Mouse (Mus musculus) intestine, embryonic 16.5 days (tissue): Measurements from ENCODE around the gene Prickle2. TPM values are rescaled to one million over a fixed set of nuclear protein-coding genes. Genes with fewer than 3 reads are reported as not detected.

Experiments
- ATAC-seq: fragments of 200-750 bp; cut with Nextera tagmentation; 2 replicates; pipeline ENCODE4 v1.8.0; 2017; ENCODE audit warnings: moderate TSS enrichment, moderate library complexity
- H3K27ac ChIP-seq: fragments of 300-500 bp; sonication (generic); 2 replicates; pipeline ENCODE4 v1.5.1; 2014; ENCODE audit warnings: mild to moderate bottlenecking, low read length
- H3K27me3 ChIP-seq: fragments of 300-500 bp; sonication (generic); replicated peaks from 2 replicates; pipeline ENCODE4 v1.6.1; 2014; ENCODE audit warnings: low read length, control low read depth, mixed read lengths; ENCODE audit not compliant: control insufficient read depth, insufficient read depth
- H3K36me3 ChIP-seq: fragments of 300-500 bp; sonication (generic); 2 replicates; pipeline ENCODE4 v1.6.1; 2014; ENCODE audit warnings: low read length, control low read depth; ENCODE audit not compliant: control insufficient read depth, insufficient read depth
- H3K4me1 ChIP-seq: fragments of 300-500 bp; sonication (generic); 2 replicates; pipeline ENCODE4 v1.6.1; 2014; ENCODE audit warnings: low read length, control low read depth, mixed read lengths; ENCODE audit not compliant: control insufficient read depth, insufficient read depth
- H3K4me2 ChIP-seq: fragments of 300-500 bp; sonication (generic); 2 replicates; pipeline ENCODE4 v1.6.1; 2014; ENCODE audit warnings: low read depth, low read length, control low read depth
- H3K4me3 ChIP-seq: fragments of 300-500 bp; sonication (generic); 2 replicates; pipeline ENCODE4 v1.5.1; 2014; ENCODE audit warnings: mild to moderate bottlenecking, low read length
- H3K9ac ChIP-seq: fragments of 300-500 bp; sonication (generic); 2 replicates; pipeline ENCODE4 v1.6.1; 2014; ENCODE audit warnings: low read depth, low read length
- H3K9me3 ChIP-seq: fragments of 300-500 bp; sonication (generic); 2 replicates; pipeline ENCODE4 v1.6.1; 2016; ENCODE audit warnings: low read length, control low read depth; ENCODE audit not compliant: control insufficient read depth
- WGBS: fragments of 180-500 bp; shearing (Covaris S2); extraction: QIAGEN DNeasy Blood & Tissue Kit; methylation state at CpG from one replicate; pipeline ENCODE4 v1.1.7; 2014; 5-methylcytosine and 5-hydroxymethylcytosine counted together
- polyA plus RNA-seq: library from polyadenylated mRNA; unstranded; fragments of >200 nt; fragmentation: Nextera tagmentation; extraction: Ambion mirVana; gene quantifications from 2 replicates; pipeline ENCODE4 v1.2.1, GENCODE M21; 2015

The Prickle2 gene
- polyA plus RNA-seq, 1 experiment from 2014 or later: 5.5 TPM

DNA sequence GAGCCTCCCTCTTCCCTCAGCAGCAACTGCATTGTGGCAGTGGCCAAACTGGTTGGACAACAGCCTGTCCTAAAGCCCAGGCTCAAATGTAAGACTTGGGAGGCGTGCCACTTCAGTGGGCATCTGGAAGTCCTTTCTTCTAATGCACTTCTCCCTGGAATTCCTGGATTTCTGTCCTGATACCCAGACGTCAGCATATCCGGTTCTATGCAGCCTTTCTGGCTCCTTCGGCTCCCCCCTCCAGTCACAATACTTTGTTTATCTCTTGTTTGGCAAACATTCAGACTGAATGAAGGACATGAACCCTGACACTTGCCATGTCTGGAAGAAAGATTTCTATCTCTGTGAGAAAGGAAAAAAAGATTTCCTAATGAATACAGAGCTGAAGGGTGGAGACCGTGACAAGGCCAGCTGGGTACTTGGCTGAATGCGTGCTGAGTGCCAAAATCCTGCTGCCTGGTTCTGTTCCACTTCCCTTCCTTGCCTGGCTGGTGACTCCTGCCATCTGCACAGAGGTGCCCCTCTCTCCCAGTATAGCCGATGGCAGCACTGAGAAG is 241.1 kb downstream of the Prickle2 start:
- ATAC-seq: peak; percentile 12; the same call in 1 of the 2 replicates
- H3K4me2 ChIP-seq: no peak overlapping the region
- H3K36me3 ChIP-seq: no peaks in the 10 kb centered on the region
- no peaks in the 10 kb centered on the region for H3K9me3 ChIP-seq
- WGBS: 26% methylated on average over 7 of the region's 7 CpGs
- H3K9ac ChIP-seq: no peak overlapping the region
- H3K27me3 ChIP-seq: no peaks in the 10 kb centered on the region
- H3K27ac ChIP-seq: peak overlapping the region; percentile 65; the same call in 1 of the 2 replicates
- H3K4me3 ChIP-seq: no peak overlapping the region
- H3K4me1 ChIP-seq: peaks cover 38% of the 10 kb centered on the region

DNA sequence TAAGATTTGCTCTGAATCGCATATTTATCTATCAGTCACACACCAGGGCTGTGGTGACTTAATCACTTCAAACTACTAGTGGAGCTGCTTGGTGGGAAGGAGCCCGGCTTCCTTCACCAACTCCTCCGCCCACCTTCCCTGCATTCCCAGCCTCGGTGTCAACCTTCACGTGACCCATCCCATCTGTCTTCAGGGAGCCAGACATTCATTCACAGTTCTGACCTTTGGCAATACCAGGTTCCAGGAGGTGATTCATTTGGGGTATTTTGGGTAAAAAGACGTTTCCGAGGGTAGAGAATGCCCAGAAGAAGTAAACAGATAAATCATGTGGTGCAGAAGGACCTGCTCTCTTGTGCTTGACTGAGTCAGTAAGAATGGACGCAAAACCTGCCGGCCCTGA is 242.2 kb downstream of the Prickle2 start:
- Histone ChIP-seq H3K4me2 (no peak overlapping the region), H3K9me3 (no peaks in the 10 kb centered on the region), H3K27ac (no peak overlapping the region), H3K36me3 (no peaks in the 10 kb centered on the region), H3K4me1 (peaks cover 34% of the 10 kb centered on the region), H3K9ac (no peak overlapping the region), H3K4me3 (no peak overlapping the region), H3K27me3 (no peaks in the 10 kb centered on the region)
- ATAC-seq: no peak
- WGBS: 46% methylated on average over 9 of the region's 9 CpGs

DNA sequence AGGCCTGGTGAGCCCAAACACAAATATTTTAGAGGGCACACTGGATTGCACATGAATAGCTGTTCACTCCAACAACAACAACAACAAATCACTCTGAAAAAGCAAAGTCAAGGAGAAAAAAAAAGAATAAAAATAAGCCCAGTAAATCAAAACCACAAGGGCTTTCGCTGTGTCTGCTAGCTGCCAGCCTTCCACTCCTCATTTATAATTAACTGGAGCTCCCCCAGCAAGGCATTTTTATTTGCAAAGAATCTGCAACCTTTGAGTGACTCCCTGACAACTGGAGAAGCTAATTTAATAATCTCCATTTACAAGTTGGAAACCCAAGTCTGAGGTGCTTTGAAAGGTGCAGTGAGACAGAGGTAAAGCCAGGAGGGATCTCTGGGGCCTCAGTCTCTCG is 245.2 kb downstream of the Prickle2 start:
- Histone ChIP-seq H3K36me3 (no peaks in the 10 kb centered on the region), H3K4me1 (peaks cover 20% of the 10 kb centered on the region), H3K9me3 (no peaks in the 10 kb centered on the region), H3K4me3 (no peak overlapping the region), H3K27me3 (no peaks in the 10 kb centered on the region), H3K4me2 (no peak overlapping the region), H3K9ac (no peak overlapping the region), H3K27ac (no peak overlapping the region)
- ATAC-seq: no peak
- WGBS: 73% methylated on average over 2 of the region's 2 CpGs

DNA sequence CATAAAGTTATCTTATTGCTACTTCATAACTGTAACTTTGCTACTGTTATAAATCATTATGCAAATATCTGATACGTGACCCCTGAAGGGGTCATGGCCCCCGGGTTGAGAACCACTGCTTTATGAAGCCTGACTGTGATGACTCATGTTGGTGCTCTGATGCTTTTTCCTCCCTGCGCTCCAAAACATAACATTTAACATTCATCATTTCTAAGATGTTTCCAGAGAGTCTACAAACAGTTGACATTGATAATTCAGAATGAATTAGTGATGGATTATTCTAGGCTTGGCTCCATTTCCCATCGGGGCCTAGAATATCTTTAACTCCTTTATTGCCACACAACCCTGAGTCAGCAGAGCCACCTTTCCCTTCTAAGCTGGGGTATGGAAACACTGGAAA is 247.9 kb downstream of the Prickle2 start:
- no peaks in the 10 kb centered on the region for H3K9me3 ChIP-seq
- no peak overlapping the region for H3K4me3 ChIP-seq
- no peak overlapping the region for H3K27ac ChIP-seq
- no peak for ATAC-seq
- H3K9ac ChIP-seq: no peak overlapping the region
- H3K36me3 ChIP-seq: no peaks in the 10 kb centered on the region
- no peak overlapping the region for H3K4me2 ChIP-seq
- 0 out of 2 replicates have a peak, but pooled peaks cover 2% of the 10 kb centered on the region for H3K4me1 ChIP-seq
- no peaks in the 10 kb centered on the region for H3K27me3 ChIP-seq
- WGBS: 64% methylated on average over 4 of the region's 4 CpGs

DNA sequence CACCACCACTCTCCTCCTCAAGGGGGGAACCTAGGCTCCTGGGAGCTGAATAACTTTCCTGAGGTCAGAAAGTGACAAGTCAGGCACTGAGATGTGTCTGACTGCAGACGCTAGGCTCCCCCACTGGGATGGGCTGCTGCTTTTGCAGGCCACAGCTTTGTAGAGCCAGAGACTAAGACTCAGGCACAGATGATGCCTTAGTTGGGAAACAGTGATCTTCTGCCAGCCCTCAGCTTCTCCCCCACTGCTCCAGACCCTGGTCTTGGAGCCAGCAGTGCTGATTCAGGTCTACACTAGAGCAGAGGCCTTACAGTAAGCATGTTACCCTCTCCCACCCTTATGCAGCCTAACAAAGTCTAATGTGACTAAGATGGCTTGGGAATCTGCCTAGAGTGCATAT is 254.5 kb downstream of the Prickle2 start:
- Histone ChIP-seq H3K4me3 (no peak overlapping the region), H3K9ac (no peak overlapping the region), H3K36me3 (no peaks in the 10 kb centered on the region), H3K9me3 (no peaks in the 10 kb centered on the region), H3K4me2 (no peak overlapping the region), H3K27me3 (no peaks in the 10 kb centered on the region), H3K4me1 (peaks cover 5% of the 10 kb centered on the region; the same call in 1 of the 2 replicates), H3K27ac (no peak overlapping the region)
- no peak for ATAC-seq
- 85% methylated on average over 1 of the region's 1 CpGs for WGBS

DNA sequence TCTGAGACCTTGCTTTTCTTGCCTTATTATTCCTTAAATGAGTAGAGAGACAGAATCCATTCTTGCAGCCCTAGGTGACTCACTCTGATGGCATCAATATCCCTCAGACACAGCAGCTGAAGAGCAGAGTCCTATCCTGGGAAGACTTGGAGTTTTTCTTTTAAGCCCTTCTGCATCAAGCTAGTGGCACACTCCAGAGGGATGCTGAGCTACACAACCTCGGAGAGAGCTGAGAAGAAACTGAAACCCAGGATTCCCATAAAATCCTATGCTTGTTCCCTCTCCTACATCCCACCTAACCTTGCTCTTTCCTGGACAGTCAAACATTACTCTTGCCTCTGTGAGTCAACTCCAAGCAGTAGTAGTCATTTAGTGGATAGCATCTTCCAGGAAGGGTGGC is 256.0 kb downstream of the Prickle2 start:
- 89% methylated on average over 1 of the region's 1 CpGs for whole genome bisulfite sequencing

DNA sequence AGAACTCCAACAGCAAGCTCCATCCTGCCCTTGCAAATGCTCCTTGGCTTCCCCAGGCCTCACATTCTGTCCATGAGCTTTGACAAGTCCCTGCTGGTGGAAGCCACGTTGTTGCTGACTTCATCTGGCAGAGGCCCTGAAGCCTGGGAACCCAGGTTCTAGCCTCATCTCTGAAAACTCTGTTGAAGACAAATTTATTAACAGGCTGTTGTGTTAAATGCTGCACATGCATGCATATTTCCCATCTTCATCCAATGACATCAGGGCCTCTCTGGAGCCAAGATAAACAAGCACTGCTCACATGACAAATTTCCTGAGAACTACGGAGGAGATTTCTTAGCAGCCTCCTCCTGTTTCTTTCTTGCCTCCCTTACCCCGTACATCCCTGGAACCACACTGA is 259.3 kb downstream of the Prickle2 start:
- Histone ChIP-seq H3K4me2 (no peak overlapping the region), H3K27me3 (no peaks in the 10 kb centered on the region), H3K9me3 (no peaks in the 10 kb centered on the region), H3K4me3 (no peak overlapping the region), H3K4me1 (peaks cover 3% of the 10 kb centered on the region; the same call in 1 of the 2 replicates), H3K27ac (no peak overlapping the region), H3K9ac (no peak overlapping the region), H3K36me3 (no peaks in the 10 kb centered on the region)
- 41% methylated on average over 3 of the region's 3 CpGs for WGBS
- peak; percentile 60 for ATAC-seq

More for the DNA sequence above, 256.0 kb downstream of the Prickle2 start:
- Histone ChIP-seq H3K4me2 (no peak overlapping the region), H3K36me3 (no peaks in the 10 kb centered on the region), H3K9ac (no peak overlapping the region), H3K27ac (no peak overlapping the region), H3K9me3 (no peaks in the 10 kb centered on the region), H3K4me1 (peaks cover 5% of the 10 kb centered on the region; the same call in 1 of the 2 replicates), H3K4me3 (no peak overlapping the region), H3K27me3 (no peaks in the 10 kb centered on the region)
- ATAC-seq: no peak

DNA sequence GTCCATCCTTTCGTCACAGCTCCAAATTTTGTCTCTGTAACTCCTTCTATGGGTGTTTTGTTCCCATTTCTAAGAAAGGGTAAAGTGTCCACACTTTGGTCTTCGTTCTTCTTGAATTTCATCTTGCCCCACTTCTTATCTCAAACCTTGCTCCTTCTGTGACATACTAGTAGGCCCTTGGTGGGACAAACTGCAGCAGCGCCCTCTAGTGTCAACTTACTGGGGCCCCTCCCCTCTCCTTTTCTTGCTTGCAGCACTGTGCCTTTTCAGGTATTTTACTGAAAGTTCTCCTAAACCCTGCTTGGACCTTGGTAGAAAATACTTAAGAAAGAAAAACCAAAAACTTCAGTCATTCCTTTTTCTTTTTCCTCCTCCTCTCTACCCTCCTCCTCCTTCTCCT is 264.8 kb downstream of the Prickle2 start:
- Histone ChIP-seq H3K9ac (no peak overlapping the region), H3K4me2 (no peak overlapping the region), H3K36me3 (no peaks in the 10 kb centered on the region), H3K4me3 (no peak overlapping the region), H3K9me3 (no peaks in the 10 kb centered on the region), H3K27me3 (no peaks in the 10 kb centered on the region), H3K27ac (no peak overlapping the region), H3K4me1 (no peaks in the 10 kb centered on the region)
- no peak for ATAC-seq
- 43% methylated on average over 2 of the region's 3 CpGs for WGBS

DNA sequence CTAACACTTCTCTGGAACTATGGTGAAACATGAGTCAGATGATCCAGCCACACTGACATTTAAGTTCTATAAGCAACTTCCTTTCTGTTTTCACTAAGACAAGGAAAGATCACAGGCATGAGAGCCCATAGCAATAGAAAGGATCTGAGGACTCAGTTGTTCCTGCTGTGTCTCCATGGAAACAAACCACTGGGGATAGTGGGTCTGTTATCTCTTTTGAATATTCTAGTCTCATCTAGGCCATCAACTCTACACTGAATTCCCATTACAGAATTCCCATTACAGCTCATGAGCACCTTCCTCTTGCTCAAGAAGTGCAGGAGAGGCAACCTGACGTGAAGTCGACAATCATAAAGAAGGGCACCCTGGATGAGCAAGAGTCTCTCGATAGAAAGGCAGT is 265.7 kb downstream of the Prickle2 start:
- H3K4me2 ChIP-seq: no peak overlapping the region
- H3K9ac ChIP-seq: no peak overlapping the region
- ATAC-seq: no peak
- H3K9me3 ChIP-seq: no peaks in the 10 kb centered on the region
- WGBS: 92% methylated on average over 3 of the region's 3 CpGs
- H3K36me3 ChIP-seq: no peaks in the 10 kb centered on the region
- H3K27me3 ChIP-seq: no peaks in the 10 kb centered on the region
- no peak overlapping the region for H3K27ac ChIP-seq
- no peaks in the 10 kb centered on the region for H3K4me1 ChIP-seq
- H3K4me3 ChIP-seq: no peak overlapping the region

DNA sequence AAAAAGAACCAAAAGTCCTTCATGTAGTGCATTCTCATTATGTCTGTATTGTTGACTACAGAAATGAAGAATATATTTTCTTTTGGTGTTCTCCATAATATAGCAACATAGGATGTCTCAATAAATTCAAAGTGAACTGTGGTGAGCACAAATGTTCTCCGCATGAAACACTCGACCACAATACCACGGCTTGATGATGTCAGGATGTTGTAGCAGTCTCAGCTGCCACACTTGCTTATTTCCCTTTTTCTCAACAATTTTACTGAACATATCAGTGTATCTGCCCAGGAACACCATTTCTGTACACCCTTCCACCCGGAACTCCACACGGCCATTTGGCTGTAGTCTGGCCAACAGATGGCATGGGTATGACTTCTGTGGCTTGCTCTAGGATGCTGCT is 273.8 kb downstream of the Prickle2 start:
- no peak for ATAC-seq
- H3K4me1 ChIP-seq: no peaks in the 10 kb centered on the region
- H3K9ac ChIP-seq: no peak overlapping the region
- no peak overlapping the region for H3K27ac ChIP-seq
- WGBS: 93% methylated on average over 5 of the region's 5 CpGs
- no peaks in the 10 kb centered on the region for H3K36me3 ChIP-seq
- H3K9me3 ChIP-seq: no peaks in the 10 kb centered on the region
- no peak overlapping the region for H3K4me3 ChIP-seq
- no peak overlapping the region for H3K4me2 ChIP-seq
- no peaks in the 10 kb centered on the region for H3K27me3 ChIP-seq
